Mouse (Mus musculus): ENCODE measurements at regions not wholly inside any gene's neighbourhood (a gene's known extent, or its start where the extent isn't known, plus 50 kb on each side); places are given as distances from the start of the nearest gene placed in this dataset.

DNA sequence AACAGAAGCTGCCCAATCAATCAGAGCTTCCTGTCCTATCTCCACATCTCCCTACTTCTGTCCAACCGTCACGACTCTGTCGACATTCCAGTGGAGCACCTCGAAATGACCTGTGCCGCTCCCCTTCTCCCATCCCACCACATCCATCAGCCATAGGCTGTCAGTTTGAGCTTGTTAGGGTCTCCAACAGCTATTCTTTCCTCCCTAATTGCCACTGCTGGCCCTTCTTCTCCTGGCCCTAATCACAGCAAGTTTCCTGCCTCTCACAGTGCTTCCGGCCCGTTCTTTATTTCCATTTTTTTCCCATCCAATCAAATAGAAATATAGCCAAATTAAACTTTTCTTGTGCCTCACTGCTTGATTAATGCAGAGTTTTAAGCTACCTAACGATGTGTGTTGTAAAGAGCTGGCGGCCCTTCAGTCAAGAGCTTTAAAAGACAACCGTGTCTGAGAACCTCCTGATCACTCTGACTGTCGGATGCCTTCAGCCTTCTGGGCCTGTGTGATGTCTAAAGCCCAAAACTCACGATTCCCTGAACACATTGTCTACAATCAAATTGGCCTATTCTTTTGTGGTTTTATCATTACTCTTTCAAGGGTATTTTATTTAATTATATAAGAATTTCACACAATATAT, 270.3 kb downstream of the Tgfb2 start:
- DNase-seq, result no peak

GRCm38 (mm10) chr1:186434782-186435181, 271.0 kb downstream of the Tgfb2 start:
- DNase-seq, result no peak

GRCm38 (mm10) chr1:186434007-186434406, 271.8 kb downstream of the Tgfb2 start:
- DNase-seq, result no peak

DNA sequence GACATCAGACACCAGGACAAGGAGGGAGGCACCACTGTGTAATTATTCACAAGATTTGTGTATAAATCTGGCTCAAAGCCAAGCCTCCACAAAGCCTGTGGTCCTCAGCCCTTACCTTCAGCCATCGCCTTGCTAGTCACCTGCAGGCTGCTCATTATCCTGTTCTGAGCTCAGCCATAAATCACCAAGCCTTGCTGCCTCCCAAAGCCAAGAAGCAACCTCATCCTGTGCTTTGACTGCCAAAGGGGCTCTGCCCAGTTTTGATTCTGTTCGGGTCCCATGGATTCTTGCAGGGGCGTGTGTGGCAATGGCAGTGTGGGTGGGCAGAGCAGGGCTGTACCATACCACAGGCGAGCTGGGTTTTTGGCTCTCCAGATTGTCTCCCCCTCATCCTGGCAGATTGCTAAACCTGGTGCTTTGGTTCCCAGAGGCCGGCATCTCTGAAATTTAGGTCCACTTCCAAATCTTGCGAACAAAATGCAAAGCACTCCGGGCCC, 272.6 kb downstream of the Tgfb2 start:
- no peak for DNase-seq

DNA sequence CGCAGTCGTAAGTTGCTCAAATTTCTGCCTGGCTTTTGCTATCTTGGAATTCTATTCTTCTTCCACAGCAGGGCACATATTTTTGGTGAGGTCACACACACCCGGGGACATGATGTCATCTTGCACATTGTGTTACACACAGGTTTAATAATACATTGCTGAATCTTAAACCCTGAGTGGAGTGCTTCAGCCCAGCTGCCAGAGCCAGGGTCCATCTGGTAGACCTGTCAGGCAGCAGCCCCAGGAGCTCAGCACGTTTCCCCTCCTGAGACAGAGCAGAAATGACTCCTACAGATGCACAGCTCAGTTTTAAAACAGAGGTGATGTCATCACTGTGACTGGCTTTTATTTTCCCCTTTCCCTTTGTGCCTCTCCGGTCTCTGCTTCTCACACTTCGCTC, 280.4 kb downstream of the Tgfb2 start:
- DNase-seq, result no peak

GRCm38 (mm10) chr1:186424084-186424483, 281.7 kb downstream of the Tgfb2 start:
- no peak for DNase-seq

DNA sequence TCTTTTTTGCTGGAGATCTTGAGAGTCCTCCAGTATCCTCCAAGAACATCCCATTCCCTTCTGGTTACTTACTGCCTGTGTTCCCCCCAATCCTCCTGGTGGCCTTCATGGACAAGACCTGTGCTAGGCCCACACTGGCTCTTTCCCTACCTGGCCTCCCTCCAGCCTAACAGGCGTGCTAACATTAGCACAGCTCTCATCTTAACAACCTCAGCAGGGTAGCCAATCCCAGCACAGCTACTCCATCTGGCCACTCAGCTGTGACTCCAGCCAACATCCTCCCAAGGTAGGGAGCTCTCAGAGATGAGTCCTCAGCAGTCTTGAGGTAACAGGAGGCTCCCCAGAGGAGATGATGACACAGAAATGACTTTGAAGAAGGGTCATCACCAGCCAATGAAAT, 288.7 kb downstream of the Tgfb2 start:
- no peak for DNase-seq

DNA sequence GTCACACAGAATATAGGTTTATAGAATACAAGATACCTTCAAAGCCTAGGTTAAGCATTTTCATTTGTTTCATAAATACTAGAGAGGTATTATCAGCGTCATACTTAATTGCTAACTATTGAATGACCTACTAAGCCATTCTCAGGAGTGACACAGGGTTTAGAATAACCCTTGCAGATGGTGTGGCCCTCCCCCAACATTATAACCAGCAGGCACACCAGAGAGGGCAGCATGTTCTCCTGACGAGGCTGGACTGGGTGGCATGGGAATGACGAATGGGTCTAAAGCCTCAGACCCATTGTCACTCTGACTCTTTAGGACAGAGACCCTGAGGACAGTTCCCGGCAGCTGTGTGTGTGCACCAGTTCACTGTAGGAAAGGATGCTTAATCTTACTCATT, 290.5 kb downstream of the Tgfb2 start:
- DNase-seq, result no peak

- DNase-seq, result no peak
These were observed 291.9 kb downstream of the Tgfb2 start for GRCm38 (mm10) chr1:186413886-186414245.

- DNase-seq, result no peak
These were observed 292.5 kb downstream of the Tgfb2 start for GRCm38 (mm10) chr1:186413064-186413885.

GRCm38 (mm10) chr1:186412296-186412695, 293.5 kb downstream of the Tgfb2 start:
- DNase-seq, result no peak

DNA sequence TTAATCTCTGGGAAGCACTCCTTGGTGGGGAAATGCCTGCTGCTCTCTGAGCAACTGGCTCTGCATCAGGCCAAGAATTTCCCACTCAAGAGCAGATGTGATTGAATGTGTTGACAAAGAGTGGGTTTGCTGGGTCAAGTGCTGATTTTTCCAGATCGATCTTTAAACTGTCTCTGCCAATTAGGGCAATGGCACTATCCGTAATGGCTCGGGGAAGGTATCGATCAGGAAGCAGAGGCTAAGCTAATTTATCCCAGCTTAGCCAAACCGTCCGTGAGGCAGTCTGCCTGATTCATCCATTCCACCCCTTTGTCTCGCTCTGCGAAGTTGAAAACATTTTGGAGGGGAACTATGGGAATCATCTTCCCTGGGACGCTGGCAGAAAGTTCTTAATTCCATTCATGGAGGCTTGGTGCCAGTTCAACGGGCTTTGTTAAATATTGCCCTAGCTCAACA, 291.9 kb upstream of the Lyplal1 start:
- no peak for DNase-seq

GRCm38 (mm10) chr1:186407656-186408055, 290.5 kb upstream of the Lyplal1 start:
- DNase-seq, result no peak

DNA sequence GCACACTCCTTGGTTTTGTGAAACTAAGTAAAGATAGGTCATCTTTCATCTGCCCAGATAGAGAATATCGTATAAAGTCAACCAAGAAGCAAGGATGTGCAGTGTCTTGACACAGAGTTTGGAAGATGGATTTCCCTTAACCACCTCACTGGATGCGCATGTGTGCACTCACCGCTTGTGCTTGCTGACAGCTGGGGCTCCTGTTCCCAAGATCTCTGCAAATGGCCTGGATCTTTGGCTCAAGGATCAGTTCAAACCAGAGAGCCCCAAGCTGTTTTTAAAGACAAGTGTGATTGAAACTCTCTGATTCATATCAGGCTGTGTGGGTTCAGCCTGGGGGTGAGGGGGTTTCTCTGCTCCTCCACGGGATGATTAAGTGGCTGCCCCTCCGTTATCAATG, 288.6 kb upstream of the Lyplal1 start:
- DNase-seq, result no peak

DNA sequence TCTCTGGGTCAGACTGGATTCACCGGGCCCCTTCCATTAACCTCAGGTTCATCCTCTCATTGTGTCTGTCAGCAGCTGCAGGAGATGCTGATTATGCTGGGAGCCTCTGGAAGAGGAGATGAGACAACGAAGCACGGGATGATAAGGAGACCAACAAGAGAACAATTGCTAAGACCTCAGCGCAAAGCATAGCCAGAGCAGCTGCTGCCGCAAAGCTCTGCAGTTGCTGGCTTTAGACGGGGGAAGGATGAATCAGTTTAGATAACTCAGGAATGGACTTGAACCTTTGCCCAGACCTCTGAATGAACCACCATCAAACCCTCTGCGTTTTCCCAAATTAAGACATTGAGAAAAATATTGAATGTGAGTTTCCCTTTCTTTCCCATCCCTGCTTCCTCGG, 282.7 kb upstream of the Lyplal1 start:
- no peak for DNase-seq

- DNase-seq, result no peak
These were observed 275.9 kb upstream of the Lyplal1 start for GRCm38 (mm10) chr1:186393005-186393404.

DNA sequence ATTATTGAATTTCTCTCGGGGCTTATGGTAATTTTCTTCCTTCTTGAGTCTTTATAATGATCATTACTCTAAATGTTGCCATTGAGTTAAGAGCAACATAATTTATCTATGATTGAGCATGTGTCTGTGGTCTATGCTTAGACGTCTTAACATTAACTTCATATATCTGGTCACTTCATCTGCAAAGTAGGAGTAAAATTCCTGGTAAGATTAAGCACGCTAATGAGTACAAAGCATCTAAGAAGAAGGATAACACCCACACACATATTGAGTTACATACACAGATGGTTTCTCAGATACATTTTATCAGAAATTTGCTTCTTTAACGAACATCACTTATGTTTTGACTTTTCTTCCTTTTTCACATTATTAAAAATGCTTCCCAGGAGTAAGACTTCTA, 267.3 kb upstream of the Lyplal1 start:
- DNase-seq, result no peak

DNA sequence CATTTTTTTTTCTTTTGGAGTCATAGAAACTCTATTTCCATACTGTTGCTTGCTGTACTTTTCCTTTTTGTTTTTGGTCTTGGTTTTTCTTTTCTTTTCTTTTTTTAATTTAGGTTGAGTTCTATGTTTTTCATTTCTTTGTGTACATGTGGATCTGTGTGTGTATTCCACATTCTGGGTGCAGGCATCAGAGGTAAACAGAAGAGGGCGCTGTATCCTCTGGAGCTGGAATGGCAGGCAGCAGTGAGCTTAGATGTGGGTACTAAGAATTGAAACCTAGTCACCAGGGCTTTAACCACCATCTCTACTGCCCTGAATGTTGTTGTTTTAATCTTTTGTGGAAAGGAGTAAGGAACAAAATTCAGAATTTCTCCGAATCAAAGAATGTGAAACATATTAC, 266.3 kb upstream of the Lyplal1 start:
- no peak for DNase-seq

DNA sequence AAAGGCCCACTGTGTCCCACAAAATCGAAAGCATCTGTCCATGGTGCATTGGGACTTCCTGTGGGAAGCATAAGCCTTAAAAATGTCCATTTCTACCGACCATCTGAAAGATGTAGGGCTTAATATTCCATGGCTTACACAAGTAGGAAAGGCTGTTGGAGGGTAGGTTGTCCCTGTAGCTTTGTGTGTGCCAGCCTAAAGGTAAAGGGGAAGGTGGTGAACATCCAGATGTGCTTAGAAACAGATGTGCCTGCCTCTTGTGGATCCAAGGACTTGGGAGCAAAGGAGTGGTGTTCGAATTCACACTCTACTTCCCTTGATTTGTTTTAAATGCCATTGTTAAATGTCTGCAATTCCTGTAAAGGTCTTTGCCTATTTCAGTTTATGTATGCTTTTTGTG, 265.9 kb upstream of the Lyplal1 start:
- no peak for DNase-seq

DNA sequence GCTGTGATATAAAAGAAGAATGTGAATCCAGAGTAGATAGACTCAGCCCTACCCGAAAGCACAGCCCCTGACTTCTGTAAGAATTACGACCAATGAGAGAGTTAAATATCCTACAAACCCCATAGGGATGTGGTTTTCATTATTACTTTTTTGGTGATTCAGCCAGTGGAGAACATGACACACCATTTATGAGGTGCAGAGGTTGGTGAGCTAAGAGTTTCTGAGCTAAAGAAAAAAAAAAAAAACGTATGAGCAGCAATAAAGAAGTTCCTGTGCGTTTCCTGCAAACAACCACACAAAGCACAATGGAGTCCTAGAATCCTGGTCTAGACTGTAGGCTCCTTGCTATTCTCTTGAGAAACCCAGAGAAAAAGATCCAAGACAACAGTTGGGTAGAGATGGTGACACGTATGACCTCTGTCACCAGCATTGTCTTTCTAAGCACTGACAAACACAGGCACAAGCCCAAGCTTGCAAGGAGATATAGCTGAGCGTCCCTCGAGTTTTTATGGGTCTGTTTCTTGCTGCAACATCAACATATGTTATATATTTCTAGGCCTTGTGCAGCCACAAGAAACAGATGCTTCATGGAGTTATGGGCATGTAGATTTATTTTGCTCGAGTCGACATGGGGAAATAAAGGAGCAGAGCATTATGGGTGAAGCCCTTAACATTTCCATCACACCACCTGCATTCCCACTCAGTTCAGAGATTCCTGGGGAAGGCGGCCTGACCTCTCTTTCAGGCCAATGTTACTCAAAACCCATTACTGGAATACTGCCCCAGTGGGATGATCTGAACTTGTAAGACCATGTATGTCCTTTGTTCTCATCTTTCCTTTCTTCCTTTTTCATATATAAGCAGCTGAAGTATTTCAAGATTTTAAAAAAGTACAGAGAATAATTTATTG, 263.1 kb upstream of the Lyplal1 start:
- DNase-seq, result no peak

DNA sequence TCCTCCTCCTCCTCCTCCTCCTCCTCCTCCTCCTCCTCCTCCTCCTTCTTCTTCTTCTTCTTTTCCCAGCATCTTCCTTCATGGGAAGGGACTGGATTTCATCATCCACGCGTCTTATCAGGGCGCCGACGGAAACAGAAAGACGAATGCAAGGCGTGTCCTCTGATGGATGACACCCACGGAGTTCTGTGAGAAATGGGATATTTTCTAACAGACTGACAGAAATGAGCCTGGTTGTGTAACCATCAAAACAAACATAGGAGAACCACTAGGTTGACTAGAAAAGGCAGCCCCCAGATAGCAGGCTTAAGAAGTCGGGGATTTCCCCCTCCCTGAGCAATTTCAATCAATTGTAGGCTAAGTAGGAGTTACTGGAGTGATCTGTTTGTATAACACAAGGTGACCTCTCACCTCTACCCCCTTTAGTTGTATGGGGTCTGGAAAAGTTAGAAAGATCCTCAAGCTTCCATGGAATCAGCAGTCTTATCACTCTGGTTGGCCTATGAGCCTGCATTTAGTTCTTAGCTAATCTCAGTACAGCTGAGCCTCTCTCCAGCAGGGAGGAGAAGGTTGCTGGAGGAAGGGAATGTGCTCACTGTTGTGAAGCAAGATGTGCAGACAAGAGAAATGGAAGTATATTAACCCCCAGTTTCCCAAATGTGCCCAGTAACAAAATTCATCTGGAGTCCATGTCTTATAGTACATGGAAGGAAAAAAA, 260.0 kb upstream of the Lyplal1 start:
- no peak for DNase-seq

DNA sequence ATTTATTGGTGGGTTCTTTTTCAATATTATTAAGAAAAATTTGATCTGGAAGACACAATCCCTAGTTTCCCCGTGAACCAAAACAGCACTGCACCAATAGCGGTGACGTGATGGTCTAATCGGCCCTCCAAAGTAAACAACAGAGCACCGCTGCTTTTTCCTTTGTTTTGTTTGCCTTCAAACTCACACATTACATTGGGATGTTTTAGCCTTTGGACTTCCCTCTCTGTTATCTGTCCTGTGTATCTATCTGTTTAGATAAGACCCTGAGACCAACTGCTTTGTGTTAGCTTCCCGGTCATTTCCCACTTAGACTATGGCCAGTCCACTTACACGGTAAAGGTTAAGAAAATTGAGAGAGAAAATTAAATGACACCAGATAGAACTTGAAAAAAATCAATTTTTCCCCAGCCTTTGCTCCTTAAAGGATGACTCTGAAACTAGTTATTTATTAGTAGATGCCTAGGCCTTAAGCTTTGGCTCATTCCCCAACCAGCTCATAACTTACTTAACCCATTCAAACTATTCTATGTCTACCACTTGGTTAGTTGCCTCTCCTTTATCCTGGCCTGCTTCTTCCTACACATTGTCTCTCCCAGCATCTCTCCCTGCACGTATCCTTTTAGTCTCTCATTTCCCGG, 257.0 kb upstream of the Lyplal1 start:
- no peak for DNase-seq
